Mouse (Mus musculus): ENCODE data around the gene G0s2.

DNA sequence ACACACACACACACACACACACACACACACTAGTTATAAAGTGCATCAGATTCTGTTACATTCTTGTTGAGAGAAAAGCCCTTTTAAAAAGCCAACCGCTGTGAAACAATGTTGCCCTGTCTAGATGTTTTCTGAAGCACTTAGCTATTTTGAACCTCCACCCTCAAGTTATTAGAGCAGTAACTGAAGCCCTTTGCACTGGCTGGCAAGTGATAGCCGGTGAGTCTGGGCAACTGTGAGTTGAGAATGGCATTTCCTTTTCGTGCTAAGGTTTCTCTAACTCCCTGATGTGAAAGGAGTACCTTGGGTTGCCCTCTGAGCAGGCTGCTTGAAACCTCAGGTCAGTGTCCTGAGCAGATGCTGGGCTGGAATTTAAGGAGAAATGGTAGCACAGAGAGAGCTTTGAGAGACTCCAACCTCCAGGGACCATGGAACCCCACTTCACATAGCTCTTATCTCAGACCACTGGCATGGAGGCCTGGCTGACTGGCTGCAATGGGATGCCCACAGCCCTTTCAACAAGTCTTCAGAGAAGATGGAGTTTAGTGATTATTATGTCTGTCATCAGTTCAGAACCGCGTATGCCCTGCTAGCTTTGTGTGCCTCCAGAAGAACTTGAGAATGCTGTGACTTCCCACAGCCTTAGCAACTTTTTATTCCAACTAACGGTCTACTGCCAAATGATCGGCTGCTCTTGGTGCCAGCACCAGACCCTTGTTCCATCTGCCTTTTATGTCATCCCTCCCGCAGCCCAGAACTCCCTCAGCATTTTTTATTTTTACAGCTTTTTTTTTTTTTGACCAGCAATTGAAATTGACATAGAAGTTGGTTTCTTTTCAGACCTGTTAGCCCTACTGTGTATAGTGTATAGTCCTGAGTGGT lies 9.8 kb downstream of the G0s2 start:
- TF ChIP-seq NELFE (IDR thresholded peaks at IDR 0.05; ENCODE audit: low read depth, low read length): no peak
- no peak for TF ChIP-seq ZKSCAN1 (IDR thresholded peaks at IDR 0.05; ENCODE audit: borderline replicate concordance, low read depth, low read length)
- TF ChIP-seq CTCF (conservative IDR thresholded peaks at IDR 0.05 in 1 of 2, IDR thresholded peaks at IDR 0.05 in 1 of 2; ENCODE audit: low read depth in 2 of 2, low read length in 2 of 2): no peak
- TF ChIP-seq NRF1 (IDR thresholded peaks at IDR 0.05; ENCODE audit: low read depth, low read length): no peak
- TF ChIP-seq ELF1 (IDR thresholded peaks at IDR 0.05; ENCODE audit: low read depth, low read length): no peak
- no peak for TF ChIP-seq ZMIZ1 (IDR thresholded peaks at IDR 0.05; ENCODE audit: low read depth, low read length)
- TF ChIP-seq EP300 (IDR thresholded peaks at IDR 0.05; ENCODE audit: low read length): no peak
- TF ChIP-seq CHD1 (IDR thresholded peaks at IDR 0.05; ENCODE audit: low read depth, low read length): no peak
- no peak for TF ChIP-seq SIN3A (IDR thresholded peaks at IDR 0.05; ENCODE audit: low read length)
